Mouse (Mus musculus) thymus, adult 18-20 months (tissue): ENCODE measurements at regions not wholly inside any gene's neighbourhood (a gene's known extent, or its start where the extent isn't known, plus 50 kb on each side); places are given as distances from the start of the nearest gene placed in this dataset.
A peak's percentile ranks its signal among the peaks of the same experiment; 100 is the strongest.

ENCODE experiments used
- DNase-seq, 2 experiments: peaks; one replicate each; pipeline ENCODE4 v3.0.0; 2022; ENCODE audit warnings: mixed read lengths in 2 of 2

GRCm38 (mm10) chr13:73160289-73160688 lies 100.0 kb upstream of the Irx4 start:
- peak in 1 of 2 experiments; percentile 4 for DNase-seq

- no peak for DNase-seq
Measured at GRCm38 (mm10) chr13:73170301-73170700, 90.0 kb upstream of the Irx4 start.

- no peak for DNase-seq
Measured at GRCm38 (mm10) chr13:73207931-73208448, 52.3 kb upstream of the Irx4 start.
